Comparison of ENCODE assay signal across 13 mouse cellular contexts in genomic region chr5:107434001-107434400, GRCm38 (mm10).
"Had no signal": no experiment of that assay in that cellular context is flagged by ENCODE, and none has a peak within 500 bp of the region (broad histone marks: within the 10 kb centered on the region; RNA-seq: fewer than 3 reads in every experiment).

No protein-coding gene starts in this region.

- DNase-seq: lung, adult 18-20 months; lung, embryonic 14.5 days; lung, postnatal 10 days; lung, postnatal 4 days; midbrain, embryonic 14.5 days; retina, postnatal 1 day; right cerebral cortex, postnatal 14 days; right cerebral cortex, postnatal 4 days; spleen, adult 18-20 months; thymus, adult 2 months; thymus, postnatal 25 days; thymus, postnatal 4 days had no signal

- ATAC-seq: midbrain, embryonic 16.5 days had no signal
